Mouse (Mus musculus) stomach, postnatal 0 days (tissue): ENCODE measurements around the gene Gm12258.

Experiments used
- CTCF ChIP-seq: IDR thresholded peaks from 2 replicates; pipeline ENCODE4 v1.5.1; 2016; ENCODE audit warnings: antibody characterized with exemption, low read depth, mild to moderate bottlenecking, moderate library complexity
- EP300 ChIP-seq: optimal IDR thresholded peaks from 2 replicates; pipeline ENCODE3; 2016; ENCODE audit warnings: antibody characterized with exemption

- TF ChIP-seq CTCF (no peak), EP300 (no peak)
Measured at GRCm38 (mm10) chr11:58815676-58816075, 31.3 kb upstream of the Gm12258 start.
